Mouse (Mus musculus): Measurements from ENCODE around the gene Pklr.

DNA sequence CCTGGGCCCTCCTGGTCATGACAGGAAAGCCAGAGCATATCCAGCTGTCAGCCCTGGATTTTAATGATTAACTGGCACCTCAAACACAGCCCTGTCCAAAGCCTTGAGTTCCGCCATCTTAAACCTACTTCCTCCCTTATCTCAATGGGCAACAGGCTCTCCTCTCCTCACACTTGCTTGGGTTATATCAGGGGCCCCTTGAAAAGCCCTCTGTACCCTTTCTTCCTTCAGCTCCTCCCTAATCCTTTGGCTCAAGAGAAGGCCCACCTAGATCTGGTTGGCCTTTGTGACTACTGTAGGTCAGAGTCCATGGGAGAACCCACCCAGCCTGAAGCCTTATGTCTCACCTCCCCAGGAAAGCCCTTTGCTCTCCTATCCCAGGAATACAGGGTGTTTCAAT is 2.2 kb upstream of the Pklr start:
- TF ChIP-seq CTCF (IDR thresholded peaks at IDR 0.05; ENCODE audit: control insufficient read depth, insufficient read depth, low read length): no peak
- TF ChIP-seq POLR2A (IDR thresholded peaks at IDR 0.05; ENCODE audit: borderline replicate concordance, control insufficient read depth, low read depth, low read length): no peak

Measured in bone marrow, adult 2 months (tissue).